Mouse (Mus musculus) thymus, adult 18-20 months (tissue): ENCODE measurements around the gene Otud5.
"Not testable (repeated sequence)": the region's sequence is repeated elsewhere in the genome, so short reads cannot be mapped to it uniquely, and the experiment has no call there.

ENCODE experiments used
- DNase-seq, 2 experiments: peaks; one replicate each; pipeline ENCODE4 v3.0.0; 2022; ENCODE audit warnings: mixed read lengths in 2 of 2

Otud5 gene

DNA sequence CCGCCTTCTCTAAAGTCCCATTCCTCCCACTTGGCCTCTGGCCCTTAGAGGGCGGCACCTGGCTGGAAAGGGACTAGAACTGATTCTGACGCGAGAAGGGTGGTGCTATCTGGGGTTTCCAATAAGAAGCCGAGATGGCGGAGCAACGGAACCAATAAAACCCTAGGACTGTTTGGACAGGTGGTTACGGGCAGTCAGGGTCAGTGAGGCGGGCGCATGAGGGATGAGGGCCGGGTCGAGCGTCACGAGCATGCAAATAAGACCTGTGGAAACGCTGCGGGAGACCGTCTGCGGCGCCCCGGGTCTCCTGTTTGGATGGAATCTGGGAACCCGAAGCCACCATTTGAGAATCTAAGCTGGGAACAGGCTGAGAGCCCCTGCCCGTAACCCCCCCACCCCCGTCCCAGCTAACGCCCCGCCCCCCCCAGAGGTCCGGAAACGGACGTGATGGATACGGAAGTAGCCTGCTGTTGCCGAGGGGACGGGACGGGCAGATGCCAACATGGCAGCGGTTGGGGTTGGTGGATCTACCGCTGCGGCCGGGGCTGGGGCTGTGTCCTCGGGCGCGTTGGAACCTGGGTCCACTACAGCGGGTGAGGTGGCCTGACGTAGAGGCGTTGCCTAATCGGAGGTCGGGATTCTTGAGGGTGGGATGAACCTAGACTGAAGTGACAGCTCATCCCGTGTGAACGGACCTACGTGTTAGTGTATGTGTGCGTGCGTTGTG, 42.8 kb downstream of the Otud5 start, which contains the start of gene Slc35a2:
TSS of gene Slc35a2 (plus strand) at position 188 of the 727 bp plus-strand sequence.
- peak; percentile 44 to 56 for DNase-seq

DNA sequence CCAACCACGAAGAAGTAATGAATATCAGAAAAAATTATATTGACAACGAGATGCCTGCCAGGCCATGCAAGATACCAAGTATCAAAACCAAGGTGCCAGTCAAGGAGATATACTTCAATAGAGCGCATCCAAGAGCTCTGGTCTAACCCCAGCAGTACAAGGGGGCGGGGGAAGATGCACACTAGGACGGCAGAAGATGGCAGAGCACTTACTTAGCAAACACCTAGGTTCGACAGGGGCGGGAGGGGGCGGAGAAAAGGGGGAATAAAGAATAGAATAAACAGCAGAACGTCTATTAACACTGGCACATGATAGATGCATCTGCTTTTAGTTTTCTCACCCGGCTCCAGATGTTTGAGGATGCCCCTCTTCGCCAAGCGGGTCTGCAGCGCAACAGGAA, 57.0 kb downstream of the Otud5 start:
- DNase-seq, result no peak

DNA sequence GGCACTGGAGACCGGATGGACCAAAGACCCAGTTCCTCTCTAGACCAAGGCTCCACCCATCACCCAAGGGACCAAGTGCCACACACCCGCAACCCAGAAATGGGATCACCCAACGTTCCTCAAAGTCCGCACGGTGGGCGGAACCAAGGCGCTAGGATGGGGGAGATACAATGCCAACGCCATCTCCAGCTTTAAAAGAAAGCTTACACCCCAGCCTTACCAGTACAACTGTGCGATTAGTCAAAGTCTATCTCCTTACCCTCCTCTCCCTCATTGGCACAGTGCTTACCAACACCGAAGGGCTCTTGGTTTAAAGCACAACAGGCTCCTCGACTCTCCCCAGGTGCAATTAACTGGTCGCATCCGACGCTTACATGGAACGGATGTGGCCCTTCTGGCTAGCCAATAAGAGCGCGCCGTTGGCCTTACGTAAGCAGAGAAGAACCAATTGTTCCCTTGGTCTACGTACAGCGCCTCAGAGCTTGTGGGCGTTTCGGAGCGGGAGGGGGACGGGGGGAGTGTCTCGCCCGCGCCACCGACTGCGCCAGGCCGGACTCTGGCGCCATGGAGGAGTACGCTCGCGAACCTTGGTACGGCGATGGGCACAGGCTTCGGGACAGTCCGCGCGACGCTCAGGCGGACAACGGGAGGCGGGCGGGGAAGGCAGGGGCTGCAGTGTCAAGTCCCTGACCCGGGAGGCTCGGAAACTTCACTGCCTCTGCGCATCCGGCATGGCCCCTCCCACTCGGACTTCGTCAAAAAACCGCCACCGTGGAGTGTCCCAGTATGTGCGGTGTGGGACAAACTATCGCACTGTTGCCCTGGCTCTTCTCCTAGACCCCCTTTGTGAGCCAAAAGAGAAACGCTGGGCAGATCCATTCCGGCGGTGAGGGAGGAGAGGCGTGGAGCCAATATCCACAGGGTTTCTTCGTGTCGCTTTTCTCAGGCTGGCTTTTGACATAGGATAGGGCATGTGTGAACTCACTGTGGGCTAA, 58.0 kb downstream of the Otud5 start, which contains the start of the genes Pqbp1 and Timm17b:
TSS of gene Pqbp1 (minus strand) at position 390 of the 995 bp plus-strand sequence.
TSS of gene Timm17b (plus strand) at position 478 of the 995 bp plus-strand sequence.
- DNase-seq, result peak; percentile 80 to 86

- DNase-seq, result no peak
Measured at GRCm38 (mm10) chrX:7904441-7904840, 63.3 kb downstream of the Otud5 start.

- no peak for DNase-seq
Measured at GRCm38 (mm10) chrX:7907735-7908134, 66.6 kb downstream of the Otud5 start, which contains the start of gene Gm10491. Gm10491 (minus strand) TSS chrX:7907835.

GRCm38 (mm10) chrX:7909242-7909641, 68.1 kb downstream of the Otud5 start, which contains the start of gene Gm10490:
Gm10490 (plus strand) TSS chrX:7909542.
- not testable (repeated sequence) for DNase-seq

DNA sequence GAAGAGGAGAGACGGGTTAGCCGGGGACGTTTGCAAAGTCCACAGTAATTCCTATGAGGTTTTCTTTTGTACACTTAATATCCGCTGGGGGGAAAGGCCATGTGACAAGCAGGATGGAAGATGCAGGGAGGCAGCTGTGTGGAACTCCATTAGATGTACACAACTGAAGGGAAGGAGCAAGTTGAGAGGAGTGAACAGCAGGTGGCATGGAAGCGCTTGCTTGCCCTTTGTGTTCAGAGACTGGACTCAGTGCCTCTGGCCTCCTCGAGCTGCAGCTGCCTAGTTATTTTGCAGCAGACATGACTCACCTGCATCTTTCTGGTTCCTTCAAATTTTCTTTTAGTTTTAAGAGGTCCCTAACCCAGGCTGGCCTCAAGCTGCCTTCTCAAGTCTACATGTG, 69.3 kb downstream of the Otud5 start:
- DNase-seq, result no peak

- DNase-seq, result peak in 1 of 2 experiments; percentile 20
Measured at GRCm38 (mm10) chrX:7915669-7916068, 74.5 kb downstream of the Otud5 start.

DNA sequence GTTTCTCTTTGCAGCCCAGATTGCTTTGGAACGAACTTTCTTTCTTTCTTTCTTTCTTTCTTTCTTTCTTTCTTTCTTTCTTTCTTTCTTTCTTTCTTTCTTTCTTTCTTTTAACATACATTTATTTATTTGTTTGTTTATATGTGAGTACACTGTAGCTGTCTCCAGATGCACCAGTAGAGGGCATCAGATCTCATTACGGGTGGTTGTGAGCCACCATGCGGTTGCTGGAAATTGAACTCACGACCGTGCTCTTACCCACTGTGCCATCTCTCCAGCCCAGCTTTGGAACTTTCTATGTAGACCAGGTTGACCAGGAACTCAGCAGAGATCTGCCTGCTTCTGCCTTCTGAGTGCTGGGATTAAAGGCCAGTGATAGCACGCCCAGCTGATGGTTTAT, 76.8 kb downstream of the Otud5 start:
- DNase-seq, result not testable (repeated sequence)

- DNase-seq, result no peak
Measured at GRCm38 (mm10) chrX:7919601-7920383, 78.6 kb downstream of the Otud5 start, which contains the start of gene Pcsk1n. Pcsk1n (plus strand) TSS chrX:7919822.

DNA sequence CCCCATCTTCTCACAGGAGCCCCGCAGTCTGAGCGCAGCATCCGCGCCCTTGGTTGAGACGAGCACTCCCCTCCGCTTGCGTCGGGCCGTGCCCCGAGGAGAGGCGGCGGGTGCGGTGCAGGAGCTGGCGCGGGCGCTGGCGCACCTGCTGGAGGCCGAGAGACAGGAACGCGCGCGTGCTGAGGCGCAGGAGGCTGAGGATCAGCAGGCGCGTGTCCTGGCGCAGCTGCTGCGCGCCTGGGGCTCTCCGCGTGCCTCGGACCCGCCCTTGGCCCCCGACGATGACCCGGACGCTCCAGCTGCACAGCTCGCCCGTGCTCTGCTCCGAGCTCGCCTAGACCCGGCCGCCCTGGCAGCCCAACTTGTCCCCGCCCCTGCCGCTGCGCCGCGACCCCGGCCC, 80.9 kb downstream of the Otud5 start:
- DNase-seq, result no peak
